Mouse (Mus musculus) thymus, postnatal 4 days (tissue): ENCODE results near the gene Gjb6.
A peak's percentile ranks its signal among the peaks of the same experiment; 100 is the strongest.

Source experiments
- DNase-seq: peaks from one replicate; pipeline ENCODE4 v3.0.0; 2021

Gjb6 gene

DNA sequence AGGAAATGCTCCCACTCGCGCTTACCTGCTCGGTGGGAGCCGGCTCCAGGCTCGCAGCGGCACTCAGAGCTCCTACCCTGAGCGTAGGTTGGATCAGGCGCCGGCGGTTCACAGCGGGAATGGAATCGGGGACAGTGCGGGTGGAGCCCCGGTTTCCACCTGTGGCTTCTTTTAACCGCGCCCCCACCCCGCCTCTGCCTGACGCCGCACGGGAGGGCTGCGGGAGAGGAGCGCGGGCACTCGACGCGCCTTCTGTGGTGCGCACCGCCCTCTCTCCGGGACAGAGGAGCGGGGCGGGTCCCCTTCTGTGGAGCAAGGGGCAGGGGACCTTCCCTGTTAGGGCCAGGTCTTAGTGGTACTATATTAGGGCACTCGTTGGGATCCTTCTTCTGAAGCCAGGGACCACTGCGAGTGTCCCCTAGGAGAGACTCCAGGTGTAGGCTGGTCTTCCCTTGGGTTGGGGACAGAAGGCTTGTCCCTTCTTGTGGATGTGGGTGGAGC is at the start of gene Gjb6:
Gene Gjb6, minus strand, starts transcription at position 451 of the 501 bp plus-strand sequence.
- peak; percentile 12 for DNase-seq

DNA sequence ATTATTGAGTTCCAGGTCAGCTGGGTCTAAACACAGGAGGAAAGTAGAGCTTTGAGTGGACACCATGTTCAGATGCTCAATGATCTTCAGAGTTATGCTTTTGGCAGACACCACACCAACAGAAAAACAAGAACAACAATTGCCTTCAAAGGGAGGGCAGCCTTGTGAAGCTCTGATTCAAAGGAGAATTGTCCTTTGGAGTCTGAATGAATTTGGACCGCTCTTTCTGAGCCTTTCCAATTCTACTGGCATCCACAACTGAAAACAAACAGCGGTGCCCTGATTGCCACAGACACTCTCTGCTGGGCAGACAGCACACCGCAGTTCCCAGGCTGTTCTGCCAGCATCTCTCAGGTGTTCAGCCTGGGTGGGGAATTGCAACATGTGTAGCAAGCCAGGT is 32.1 kb upstream of the Gjb6 start:
- no peak for DNase-seq

DNA sequence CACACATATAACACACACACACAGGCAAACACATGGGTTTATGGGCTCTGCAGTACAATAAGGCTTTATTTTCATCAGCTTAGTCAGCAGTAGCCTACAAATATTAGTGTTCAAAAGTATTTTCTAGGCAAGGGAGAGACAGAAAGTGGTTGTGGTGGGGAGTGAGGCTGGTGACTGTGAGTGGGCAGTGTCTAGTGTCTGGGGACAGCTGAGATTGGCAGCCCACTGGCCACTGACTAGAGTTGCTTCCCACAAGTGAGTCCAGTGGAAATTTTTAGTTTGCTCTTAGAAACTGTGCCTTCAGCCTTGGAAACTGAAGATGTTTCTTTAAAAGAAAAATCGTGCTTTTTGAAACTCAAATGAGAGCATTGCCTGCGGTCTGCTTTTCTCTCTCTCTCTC is 28.4 kb upstream of the Gjb6 start:
- no peak for DNase-seq

DNA sequence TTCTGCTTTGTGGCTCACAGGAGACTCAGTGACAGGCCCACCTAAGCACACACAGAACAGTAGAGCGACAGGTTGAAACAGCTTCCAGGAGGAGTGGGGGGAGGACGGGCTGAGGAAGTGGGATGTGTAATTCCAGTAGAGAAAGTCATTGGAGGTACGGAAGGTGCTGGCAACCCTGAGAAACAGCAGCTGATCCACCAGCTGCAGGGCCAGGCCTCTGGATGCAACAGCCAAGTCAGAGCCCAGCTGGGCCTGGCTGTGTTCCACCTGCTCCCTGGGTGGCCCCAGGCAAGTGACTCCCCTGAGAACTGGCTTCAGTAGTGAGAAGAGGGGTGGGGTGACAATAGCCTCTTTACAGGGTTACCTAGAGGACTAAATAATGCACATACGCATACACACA is 27.8 kb upstream of the Gjb6 start:
- DNase-seq: no peak

DNA sequence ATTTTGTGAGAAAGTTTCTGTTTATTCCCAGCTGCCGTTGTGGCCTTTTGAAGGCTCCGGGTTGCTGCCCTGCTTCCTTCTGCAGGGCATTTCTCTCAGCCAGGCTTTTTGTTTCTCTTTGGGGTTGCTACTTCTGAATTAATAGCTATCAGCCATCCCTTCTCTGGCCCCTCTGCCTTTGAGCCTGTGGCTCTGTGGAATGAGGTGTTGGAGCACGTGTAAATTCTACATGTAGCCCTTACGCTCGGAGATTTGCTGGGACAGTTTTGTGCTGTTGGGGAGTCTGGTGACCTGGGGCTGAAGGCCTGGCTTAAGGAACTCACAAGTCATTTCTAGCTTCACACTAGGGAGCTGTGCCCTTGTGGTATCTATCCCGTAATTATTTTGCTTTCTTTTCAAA is 21.5 kb upstream of the Gjb6 start:
- no peak for DNase-seq

DNA sequence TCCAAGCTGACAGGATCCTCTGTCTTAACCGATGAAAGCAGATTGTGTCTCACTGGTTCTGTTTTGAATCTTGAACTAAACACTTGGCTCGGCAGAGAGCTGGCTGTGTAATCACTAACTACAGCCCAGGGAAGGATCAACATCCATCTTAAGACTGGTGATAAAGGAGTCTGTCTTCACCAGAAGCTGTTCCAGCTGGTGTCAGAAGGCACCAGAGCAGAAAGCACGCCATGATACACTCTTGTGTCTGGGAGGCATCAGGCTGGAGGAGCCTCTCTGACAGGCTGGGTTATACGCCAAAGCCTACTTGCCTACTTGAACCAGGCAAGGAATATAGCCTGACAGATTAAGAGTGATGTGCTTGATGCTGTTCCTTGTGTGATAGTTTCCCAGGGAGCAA is 12.3 kb upstream of the Gjb6 start:
- no peak for DNase-seq

DNA sequence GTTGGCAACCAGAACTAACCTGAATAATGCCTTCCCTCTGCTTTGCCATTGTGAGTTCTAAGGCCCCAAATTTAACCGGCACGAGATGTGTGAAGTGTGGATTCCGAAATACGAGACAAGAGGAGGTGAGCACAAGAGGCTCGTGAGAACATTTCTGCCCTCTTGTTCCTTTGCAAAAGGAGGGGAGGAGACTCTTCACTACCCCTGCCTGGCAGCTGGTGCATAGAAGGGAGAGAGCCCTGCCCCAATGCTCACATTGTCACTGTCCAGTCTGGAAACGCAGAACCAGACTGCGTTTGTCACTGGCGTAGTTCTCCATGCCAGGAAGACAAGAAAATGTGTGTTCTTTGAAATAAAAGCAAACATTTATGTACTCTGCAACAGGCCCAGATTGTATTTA is 1.9 kb upstream of the Gjb6 start:
- DNase-seq: no peak

DNA sequence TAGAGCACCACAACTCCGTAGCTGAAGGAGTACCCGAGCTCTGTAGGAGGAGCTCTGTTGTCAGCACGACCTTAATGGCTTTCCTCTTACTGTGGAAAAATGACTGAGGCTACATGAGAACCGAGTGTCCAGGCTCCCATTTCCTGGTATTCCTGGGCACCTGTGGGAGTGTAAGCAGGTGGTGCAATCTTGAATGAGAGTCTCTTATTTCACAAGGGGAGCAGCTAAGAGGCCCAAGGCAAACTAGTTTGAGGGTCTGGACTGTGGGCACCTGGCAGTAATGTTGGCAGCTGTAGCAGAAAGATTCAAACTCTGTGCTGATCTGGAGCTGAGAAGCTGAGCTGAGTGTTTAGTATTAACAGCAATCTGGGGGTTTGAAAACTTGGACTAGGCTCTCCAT is 6.0 kb downstream of the Gjb6 start:
- DNase-seq: no peak

DNA sequence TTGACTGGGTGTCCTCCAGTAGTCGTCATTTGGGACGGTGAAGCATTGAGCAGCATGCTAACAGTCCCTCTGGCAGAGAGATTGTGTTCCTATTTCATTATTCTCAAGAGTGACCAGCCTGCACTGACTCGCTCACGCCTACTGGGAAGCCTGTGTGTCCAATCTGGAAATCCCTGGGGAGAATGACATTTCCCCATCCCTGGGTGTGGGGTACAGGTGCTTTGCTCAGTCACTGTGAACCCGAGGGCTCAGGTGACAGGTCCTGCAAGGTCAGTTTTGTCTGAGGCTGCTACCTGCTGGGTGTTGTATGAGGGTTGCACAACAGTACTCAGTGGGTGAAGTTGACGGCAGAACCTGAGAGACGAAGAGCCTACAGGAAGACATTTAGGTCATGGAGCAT is 11.1 kb downstream of the Gjb6 start:
- no peak for DNase-seq

DNA sequence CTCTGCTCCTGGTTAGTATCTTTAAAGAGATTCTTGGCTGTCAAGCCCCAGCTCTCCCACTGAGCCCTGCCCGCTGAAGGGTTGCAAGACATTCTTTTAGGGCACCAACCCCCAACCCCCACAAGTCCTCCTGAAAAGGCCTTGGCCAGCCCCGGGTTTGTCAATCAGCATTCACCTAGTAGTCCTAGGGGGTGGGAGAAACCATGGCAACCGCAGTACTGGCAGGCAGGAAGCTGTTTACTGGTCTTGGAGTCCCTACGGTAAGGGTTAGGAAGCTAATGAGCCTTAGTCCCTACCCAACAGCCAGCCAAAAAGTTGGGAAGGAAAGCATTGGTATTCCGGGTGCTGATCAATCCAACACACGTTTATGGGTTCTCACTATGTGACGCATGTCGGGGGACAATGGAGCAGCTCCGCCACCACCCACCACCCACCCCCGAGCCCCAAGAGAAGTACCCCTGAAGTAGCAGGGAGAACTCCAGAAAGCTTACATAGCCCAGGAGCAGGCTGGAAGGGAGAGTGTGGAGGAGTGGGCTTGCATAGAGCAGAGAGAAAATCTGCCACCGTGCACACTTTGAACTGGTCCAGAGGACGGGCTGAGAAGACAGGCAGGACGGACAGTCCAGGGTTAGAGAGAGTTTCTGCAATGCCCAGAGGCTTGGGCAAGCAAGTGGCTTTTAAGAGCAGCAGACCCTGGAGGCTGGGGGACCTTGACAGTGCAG is 17.4 kb downstream of the Gjb6 start, which contains the start of gene Gm4491:
Gene Gm4491, minus strand, starts transcription at position 61 of the 722 bp plus-strand sequence.
- DNase-seq: no peak

DNA sequence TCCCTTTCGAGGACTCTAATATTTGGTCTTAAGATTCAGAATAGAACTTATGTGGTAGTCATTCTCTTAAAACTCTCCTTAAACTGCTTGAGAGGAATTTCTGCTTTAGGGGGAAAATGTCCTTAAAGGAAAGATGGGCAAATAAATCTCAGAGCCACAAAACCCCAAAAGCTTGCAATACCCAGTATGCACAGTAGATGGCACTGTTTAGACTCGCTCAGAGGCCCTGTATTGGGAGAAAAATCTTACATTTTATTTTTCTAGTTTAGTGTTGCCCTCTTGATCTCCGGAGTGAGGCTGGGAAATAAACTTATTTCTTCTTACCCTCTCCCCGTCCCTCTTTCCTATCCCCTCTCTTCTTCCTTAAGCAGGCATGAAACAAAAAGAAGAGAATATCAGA is 24.2 kb downstream of the Gjb6 start:
- DNase-seq: peak; percentile 52

DNA sequence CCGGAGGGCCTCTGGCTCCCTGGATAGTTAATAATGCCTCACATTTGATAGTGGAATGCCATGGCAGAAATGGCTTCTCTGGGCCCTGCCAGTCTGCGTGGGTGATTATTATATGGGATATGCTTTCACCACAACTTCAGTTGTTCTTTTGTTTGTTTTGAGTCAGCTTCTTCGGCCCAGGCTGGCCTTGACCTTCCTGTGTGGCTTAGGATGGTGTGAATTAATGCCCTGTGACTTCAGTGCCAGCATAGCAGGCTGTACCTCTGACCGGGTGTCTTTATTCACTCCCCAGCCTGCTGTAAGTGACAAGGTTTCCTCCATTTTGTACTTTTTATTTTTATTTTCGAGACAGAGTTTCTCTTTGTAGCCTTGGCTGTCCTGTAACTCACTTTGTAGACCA is 25.5 kb downstream of the Gjb6 start:
- no peak for DNase-seq

DNA sequence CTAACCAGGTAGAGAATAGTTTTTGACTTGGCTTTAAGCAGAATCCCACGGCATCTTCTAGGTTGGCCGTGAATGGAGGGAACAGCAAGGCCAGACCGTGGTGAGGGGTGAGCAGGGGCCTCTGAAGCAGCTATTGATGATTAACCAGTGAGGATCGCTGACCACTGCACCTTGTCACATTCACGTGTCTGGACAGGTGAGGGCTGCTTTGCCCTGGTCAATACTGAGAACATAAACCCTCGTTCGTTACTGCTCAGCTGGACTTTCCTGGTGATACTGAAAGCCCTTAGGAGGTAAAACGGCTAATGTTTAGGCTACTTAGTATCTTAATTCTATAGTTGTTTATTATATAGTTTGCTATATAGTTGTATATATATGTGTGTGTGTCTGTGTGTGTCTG is 26.3 kb downstream of the Gjb6 start:
- DNase-seq: no peak

DNA sequence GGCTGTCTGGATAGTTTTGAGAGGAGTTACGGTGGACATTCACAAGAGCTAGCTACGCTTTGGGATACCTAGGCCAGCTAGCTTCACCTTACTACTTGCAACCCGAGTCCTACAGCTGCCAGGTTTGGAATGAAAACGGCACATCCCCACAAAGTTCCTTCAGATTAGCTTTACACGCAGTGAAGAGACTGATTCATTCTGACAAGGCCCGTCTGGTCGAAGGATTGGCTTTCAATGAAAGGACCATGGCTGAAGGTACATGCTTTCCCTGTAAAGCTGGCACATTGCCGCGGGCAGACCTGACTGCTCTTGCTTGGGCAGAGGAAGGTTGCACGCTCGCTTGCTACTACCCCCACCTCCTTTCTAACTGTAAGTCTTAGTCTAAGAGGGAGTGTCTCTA is 27.7 kb downstream of the Gjb6 start:
- DNase-seq: no peak

DNA sequence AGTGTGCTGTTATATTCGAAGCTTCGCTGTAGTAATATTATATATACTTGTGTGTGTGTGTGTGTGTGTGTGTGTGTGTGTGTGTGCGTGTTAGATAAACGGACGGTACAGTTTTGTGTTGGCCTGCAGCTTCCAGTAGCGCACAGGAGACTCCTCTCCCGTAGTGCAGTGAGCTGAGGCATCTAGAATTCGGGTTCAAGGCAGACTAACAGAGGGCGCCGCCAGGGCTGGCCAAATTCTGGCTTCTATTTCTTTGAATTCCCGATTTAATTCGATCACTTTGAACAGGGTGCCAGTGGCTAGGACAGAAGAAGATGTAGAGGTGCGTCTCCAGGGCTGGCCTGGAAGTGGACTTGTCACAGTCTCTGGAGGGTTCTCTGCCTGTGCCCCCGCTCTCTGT is 28.3 kb downstream of the Gjb6 start:
- no peak for DNase-seq

DNA sequence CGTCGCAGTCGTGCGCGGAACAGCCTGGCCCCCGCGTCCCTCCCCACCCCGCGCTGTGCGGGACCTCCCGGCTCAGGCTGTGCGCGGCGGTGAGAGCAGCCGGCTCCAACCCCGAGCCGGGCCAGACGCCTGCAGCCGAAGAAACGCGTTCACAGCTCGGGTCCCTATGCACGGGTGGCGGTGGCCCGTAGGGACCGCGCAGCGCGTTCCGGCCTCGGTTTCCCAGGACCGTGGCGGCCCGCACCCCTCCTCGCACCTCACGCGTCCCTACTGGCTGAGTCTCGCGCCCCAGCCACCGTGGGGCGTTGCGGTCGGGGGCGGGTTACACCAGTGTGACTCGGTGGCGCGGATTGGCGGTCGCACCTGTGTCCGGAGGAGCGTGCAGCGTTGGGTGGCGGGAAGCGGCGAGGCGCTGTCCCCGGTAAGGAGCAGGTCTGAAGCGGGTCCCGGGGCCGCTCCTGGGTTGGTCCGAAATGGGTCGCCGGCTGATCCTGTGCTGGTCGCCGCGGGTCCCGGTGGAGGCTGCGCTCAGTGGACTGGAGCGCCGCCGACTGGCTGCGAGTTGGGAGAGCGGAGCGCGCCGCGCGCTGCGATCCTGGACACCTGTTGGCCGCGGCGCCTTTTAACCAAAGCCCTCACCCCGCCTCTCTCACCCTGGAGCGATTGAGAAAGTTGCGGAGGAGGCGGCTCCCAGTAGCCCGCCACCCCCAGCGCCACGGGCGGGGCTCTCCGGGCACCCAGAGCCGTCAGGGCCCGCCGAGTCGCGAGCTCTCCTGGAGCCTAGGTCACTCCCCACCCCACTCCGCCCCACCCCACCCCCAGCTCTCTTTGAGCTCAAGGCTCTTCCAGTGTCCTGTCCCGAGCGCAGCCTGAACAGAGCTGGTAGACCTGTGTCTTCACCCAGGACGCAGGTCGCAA is 29.0 kb downstream of the Gjb6 start, which contains the start of gene Gjb2:
Gene Gjb2, minus strand, starts transcription at position 597 of the 918 bp plus-strand sequence.
- DNase-seq: peak; percentile 50

DNA sequence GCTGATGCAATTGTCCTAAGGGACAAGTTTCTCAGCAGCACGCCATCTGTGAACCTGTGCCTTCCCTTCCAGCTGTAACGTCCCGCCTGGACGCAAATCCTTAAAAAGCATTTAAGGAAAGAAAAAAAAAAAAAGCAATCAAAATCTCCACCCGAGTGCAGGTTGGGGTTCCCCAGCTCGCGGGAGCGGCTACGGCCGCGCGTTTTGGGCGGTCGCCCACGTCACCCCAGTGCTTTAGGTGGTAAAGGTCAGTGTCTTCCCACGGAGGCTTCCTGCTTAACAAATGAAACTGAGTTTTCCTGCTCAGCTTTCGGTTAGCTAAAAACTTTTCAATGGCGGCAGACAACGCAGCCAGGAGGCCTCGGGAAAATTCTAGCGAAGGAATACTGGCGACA is 29.7 kb downstream of the Gjb6 start:
- peak; percentile 20 for DNase-seq

DNA sequence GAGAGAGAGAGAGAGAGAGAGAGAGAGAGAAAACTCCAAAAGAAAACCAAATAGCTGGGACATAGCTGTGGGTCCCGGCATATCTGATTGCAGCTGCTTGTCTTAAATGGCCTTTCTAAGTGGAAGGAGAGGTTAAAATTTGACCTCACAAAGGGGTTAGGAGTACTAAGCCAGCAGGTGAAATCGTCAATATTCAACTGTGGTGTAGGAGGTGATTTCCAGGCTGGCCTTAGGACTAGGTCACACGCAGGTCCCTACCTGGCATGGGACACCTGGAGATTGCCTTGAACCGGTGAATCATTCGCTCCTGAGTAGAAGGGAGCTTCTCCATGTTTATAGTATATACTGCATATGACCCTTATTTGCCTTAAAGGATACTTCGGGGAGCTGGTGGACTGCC is 30.3 kb downstream of the Gjb6 start:
- DNase-seq: no peak

DNA sequence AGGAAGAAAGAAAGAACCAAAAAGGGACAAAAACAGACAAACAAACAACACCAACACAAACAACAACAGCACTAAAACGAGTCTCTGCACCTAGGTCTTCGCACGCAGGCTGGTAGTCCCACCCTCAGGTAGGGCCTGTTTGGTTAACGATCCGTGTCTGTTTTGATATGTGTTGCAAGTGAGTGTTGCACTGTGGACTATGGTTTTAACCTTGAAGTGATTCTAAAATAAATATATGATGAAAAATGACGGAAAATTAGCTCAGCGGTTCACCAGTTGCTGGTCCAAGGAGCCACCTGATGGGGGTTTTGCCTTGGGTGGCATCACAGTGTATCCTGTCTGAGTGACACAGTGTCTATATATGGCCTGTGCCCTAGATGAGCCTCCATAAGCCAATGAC is 31.8 kb downstream of the Gjb6 start:
- no peak for DNase-seq

DNA sequence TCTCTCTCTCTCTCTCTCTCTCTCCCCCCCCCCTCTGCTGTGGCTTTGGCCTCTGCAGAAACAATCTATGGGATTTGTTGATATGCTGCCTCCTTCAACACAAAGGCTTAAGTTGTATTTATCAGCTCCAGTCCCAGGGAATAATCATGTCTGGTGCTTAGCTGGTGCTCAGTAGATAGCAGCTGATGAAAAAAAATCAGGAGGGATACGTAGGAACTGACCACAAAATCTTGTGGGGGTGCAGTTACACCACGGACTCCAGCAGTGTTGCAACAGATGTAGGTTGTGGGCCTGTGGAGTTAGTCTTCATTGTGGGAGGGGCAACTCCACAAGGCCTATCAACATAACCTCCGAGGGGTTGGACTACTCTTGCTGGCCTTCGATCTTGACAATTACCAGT is 37.6 kb downstream of the Gjb6 start:
- DNase-seq: no peak

DNA sequence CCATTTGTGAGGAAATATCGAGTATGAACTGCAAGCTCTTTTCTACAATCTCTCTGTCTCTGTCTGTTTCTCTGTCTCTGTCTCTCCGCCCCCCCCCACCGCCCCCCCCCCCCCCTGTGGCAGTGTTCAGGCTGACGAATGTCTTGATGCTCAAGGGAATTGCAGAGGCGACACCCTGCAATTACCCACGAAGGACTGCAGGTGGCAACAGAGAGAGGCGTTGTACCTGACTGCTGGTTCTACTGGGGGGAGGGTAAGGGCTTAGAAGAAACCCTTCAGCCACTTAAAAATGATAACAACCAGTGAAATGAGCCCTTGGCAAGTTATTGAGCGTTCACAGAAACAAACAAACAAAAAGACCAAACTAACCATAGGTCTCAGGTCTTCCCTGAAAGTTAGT is 40.4 kb downstream of the Gjb6 start:
- peak; percentile 73 for DNase-seq

DNA sequence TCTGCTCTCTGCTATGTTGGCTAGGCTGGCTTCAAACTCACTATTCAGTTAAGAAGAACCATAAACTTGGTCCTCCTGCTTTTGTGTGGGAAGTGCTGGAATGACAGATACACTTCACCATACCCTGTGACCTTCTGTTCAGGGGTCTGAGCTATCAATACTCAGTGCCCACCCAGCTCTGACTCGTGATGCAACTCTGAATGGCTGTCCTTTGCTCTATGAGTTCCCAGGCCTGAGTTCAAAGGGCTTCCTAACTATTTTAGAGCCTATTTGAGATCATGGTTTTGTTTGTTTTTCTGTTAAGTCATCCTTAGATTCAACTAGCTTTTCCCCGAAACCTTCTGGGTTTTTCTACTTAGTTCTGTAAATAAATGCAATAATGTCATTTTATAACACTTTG is 43.4 kb downstream of the Gjb6 start:
- DNase-seq: no peak

DNA sequence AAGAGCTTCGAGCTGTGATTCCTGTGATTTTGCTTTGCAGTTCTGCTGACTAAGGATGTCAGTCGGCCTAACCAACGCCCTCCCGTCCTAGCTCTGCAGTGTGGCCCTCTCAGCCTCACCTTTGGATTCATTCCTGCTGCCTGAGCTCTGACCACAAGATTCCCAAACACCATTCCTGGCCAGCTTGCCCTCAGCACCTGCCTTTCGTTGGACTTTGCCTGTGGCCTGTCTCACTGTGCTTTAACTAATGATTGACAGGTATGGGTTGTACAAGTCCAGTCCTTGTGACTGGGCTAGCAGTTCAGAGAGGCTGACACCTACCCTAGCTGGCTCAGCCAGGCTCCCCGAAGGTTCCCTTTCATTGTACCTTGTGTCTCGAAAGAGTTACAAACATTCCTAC is 44.3 kb downstream of the Gjb6 start:
- DNase-seq: no peak

DNA sequence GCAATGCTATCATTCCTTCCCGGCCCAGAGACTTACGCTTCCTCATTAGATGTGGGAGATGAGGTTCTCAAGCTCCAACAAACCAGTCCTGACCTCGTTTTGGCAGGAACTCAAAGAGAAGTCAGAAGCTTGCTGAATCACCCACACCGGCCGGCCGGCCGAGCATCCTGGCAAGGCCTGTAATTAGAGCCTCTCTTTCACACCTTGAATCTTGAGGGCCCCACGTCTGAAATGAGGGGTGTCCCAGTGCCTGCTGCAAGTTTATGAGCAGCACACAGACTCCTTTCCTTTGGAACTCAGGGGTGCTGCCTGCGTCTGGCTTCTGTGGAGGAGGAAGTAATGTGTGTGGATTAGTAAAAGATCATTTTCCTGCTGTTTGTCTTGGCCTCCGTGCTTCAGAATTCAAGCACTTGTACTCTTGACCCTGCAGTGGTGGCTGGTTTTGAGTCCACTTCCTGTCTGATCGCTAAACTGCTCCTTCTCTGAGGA is 49.2 kb downstream of the Gjb6 start:
- DNase-seq: no peak
